Mouse (Mus musculus) lung, postnatal 0 days (tissue): ENCODE measurements at regions not wholly inside any gene's neighbourhood (a gene's known extent, or its start where the extent isn't known, plus 50 kb on each side); places are given as distances from the start of the nearest gene placed in this dataset.

Source experiments
- ATAC-seq: fragments of 200-750 bp; cut with Nextera tagmentation; 2 replicates; pipeline ENCODE4 v1.8.0; 2017; ENCODE audit warnings: moderate library complexity
- DNase-seq: peaks from one replicate; pipeline ENCODE4 v3.0.0-alpha.2; 2016; ENCODE audit warnings: low spot score
- H3K27ac ChIP-seq: fragments of 300-500 bp; sonication (generic); 2 replicates; pipeline ENCODE4 v1.5.1; 2014; ENCODE audit warnings: antibody characterized with exemption, mild to moderate bottlenecking, low read length, mixed read lengths
- H3K27me3 ChIP-seq: fragments of 300-500 bp; sonication (generic); replicated peaks from 2 replicates; pipeline ENCODE4 v1.6.1; 2014; ENCODE audit warnings: low read length, mixed read lengths; ENCODE audit not compliant: insufficient read depth
- H3K36me3 ChIP-seq: fragments of 300-500 bp; sonication (generic); 2 replicates; pipeline ENCODE4 v1.6.1; 2014; ENCODE audit warnings: low read length, mixed read lengths; ENCODE audit not compliant: insufficient read depth
- H3K4me1 ChIP-seq: fragments of 300-500 bp; sonication (generic); 2 replicates; pipeline ENCODE4 v1.6.1; 2014; ENCODE audit warnings: antibody characterized with exemption, low read depth, low read length, mixed read lengths; ENCODE audit not compliant: insufficient read depth
- H3K4me2 ChIP-seq: fragments of 300-500 bp; sonication (generic); replicated peaks from 2 replicates; pipeline ENCODE4 v1.6.1; 2014; ENCODE audit warnings: low read depth, mild to moderate bottlenecking, low read length, moderate library complexity, mixed read lengths
- H3K4me3 ChIP-seq: fragments of 300-500 bp; sonication (generic); 2 replicates; pipeline ENCODE4 v1.5.1; 2014; ENCODE audit warnings: low read depth, low read length
- H3K9ac ChIP-seq: fragments of 300-500 bp; sonication (generic); replicated peaks from 2 replicates; pipeline ENCODE4 v1.6.1; 2014; ENCODE audit warnings: low read depth, mild to moderate bottlenecking
- H3K9me3 ChIP-seq: fragments of 300-500 bp; sonication (generic); 2 replicates; pipeline ENCODE4 v1.6.1; 2016; ENCODE audit warnings: low read length, mixed read lengths
- CTCF ChIP-seq: IDR thresholded peaks from 2 replicates; pipeline ENCODE4 v1.5.1; 2016; ENCODE audit warnings: antibody characterized with exemption, mild to moderate bottlenecking
- EP300 ChIP-seq: IDR thresholded peaks from 2 replicates; pipeline ENCODE4 v1.6.1; 2016; ENCODE audit warnings: antibody characterized with exemption, mild to moderate bottlenecking, control low read depth
- WGBS: fragments of 180-500 bp; shearing (Covaris S2); extraction: QIAGEN DNeasy Blood & Tissue Kit; methylation state at CpG from one replicate; pipeline ENCODE4 v1.1.7; 2014; 5-methylcytosine and 5-hydroxymethylcytosine counted together

GRCm38 (mm10) chr2:30719611-30720290, 83.7 kb downstream of the 1700001O22Rik start:
- peak overlapping the region; percentile 96 for H3K27ac ChIP-seq
- peak; percentile 11; the same call in 1 of the 2 replicates for TF ChIP-seq CTCF
- no peak for TF ChIP-seq EP300
- ATAC-seq (0 out of 2 replicates have a peak, but pooled peaks have one; percentile 1), DNase-seq (peak; percentile 49)
- no peaks in the 10 kb centered on the region for H3K9me3 ChIP-seq
- 27% methylated on average over 6 of the region's 8 CpGs for WGBS
- peak overlapping the region; percentile 29; the same call in 1 of the 2 replicates for H3K9ac ChIP-seq
- H3K4me1 ChIP-seq: peaks cover 47% of the 10 kb centered on the region
- H3K4me3 ChIP-seq: no peak overlapping the region
- no peaks in the 10 kb centered on the region for H3K36me3 ChIP-seq
- no peaks in the 10 kb centered on the region for H3K27me3 ChIP-seq
- peak overlapping the region; percentile 59 for H3K4me2 ChIP-seq

GRCm38 (mm10) chr2:30718741-30719381, 84.6 kb downstream of the 1700001O22Rik start:
- no peaks in the 10 kb centered on the region for H3K36me3 ChIP-seq
- H3K9ac ChIP-seq: peak overlapping the region; percentile 29; the same call in 1 of the 2 replicates
- H3K4me3 ChIP-seq: peak overlapping the region; percentile 17
- peak overlapping the region; percentile 96 for H3K27ac ChIP-seq
- H3K27me3 ChIP-seq: no peaks in the 10 kb centered on the region
- no peaks in the 10 kb centered on the region for H3K9me3 ChIP-seq
- H3K4me2 ChIP-seq: peak overlapping the region; percentile 59
- H3K4me1 ChIP-seq: peaks cover 47% of the 10 kb centered on the region
- 1% methylated on average over 28 of the region's 29 CpGs for WGBS
- ATAC-seq (peak; percentile 72), DNase-seq (peak; percentile 96)
- TF ChIP-seq EP300 (0 out of 2 replicates have a peak, but pooled peaks have one; percentile 2), CTCF (no peak)

GRCm38 (mm10) chr2:30718329-30718675, 85.2 kb downstream of the 1700001O22Rik start:
- DNase-seq (peak; percentile 93), ATAC-seq (peak; percentile 75)
- WGBS: 1% methylated on average over 12 of the region's 12 CpGs
- no peaks in the 10 kb centered on the region for H3K27me3 ChIP-seq
- H3K36me3 ChIP-seq: no peaks in the 10 kb centered on the region
- peak overlapping the region; percentile 17; the same call in 1 of the 2 replicates for H3K4me3 ChIP-seq
- H3K9me3 ChIP-seq: no peaks in the 10 kb centered on the region
- no peak overlapping the region for H3K9ac ChIP-seq
- H3K27ac ChIP-seq: peak overlapping the region; percentile 96
- TF ChIP-seq CTCF (peak; percentile 29), EP300 (0 out of 2 replicates have a peak, but pooled peaks have one; percentile 9)
- peaks cover 47% of the 10 kb centered on the region for H3K4me1 ChIP-seq
- H3K4me2 ChIP-seq: peak overlapping the region; percentile 59

GRCm38 (mm10) chr2:30717566-30718328, 85.7 kb downstream of the 1700001O22Rik start:
- Histone ChIP-seq H3K4me3 (no peak overlapping the region), H3K4me2 (peak overlapping the region; percentile 59), H3K9ac (no peak overlapping the region), H3K27ac (peak overlapping the region; percentile 96), H3K36me3 (no peaks in the 10 kb centered on the region), H3K27me3 (no peaks in the 10 kb centered on the region), H3K9me3 (no peaks in the 10 kb centered on the region), H3K4me1 (peaks cover 47% of the 10 kb centered on the region)
- WGBS: 14% methylated on average over 16 of the region's 16 CpGs
- ATAC-seq (no peak), DNase-seq (peak; percentile 33)
- TF ChIP-seq EP300: no peak
- TF ChIP-seq CTCF: no peak

- H3K9me3 ChIP-seq: no peaks in the 10 kb centered on the region
- peak; percentile 55 for ATAC-seq
- H3K27ac ChIP-seq: peak overlapping the region; percentile 96
- no peaks in the 10 kb centered on the region for H3K27me3 ChIP-seq
- peak overlapping the region; percentile 26; the same call in 1 of the 2 replicates for H3K9ac ChIP-seq
- peaks cover 44% of the 10 kb centered on the region for H3K4me1 ChIP-seq
- WGBS: 3% methylated on average over 24 of the region's 24 CpGs
- peak overlapping the region; percentile 59 for H3K4me2 ChIP-seq
- no peaks in the 10 kb centered on the region for H3K36me3 ChIP-seq
- H3K4me3 ChIP-seq: no peak overlapping the region
- DNase-seq: peak; percentile 80
- TF ChIP-seq CTCF: peak; percentile 46
- TF ChIP-seq EP300: peak; percentile 80
Observed at GRCm38 (mm10) chr2:30716580-30717565, 86.6 kb downstream of the 1700001O22Rik start.
